Mouse (Mus musculus): ENCODE measurements at regions not wholly inside any gene's neighbourhood (a gene's known extent, or its start where the extent isn't known, plus 50 kb on each side); places are given as distances from the start of the nearest gene placed in this dataset.
"Not testable (repeated sequence)": the region's sequence is repeated elsewhere in the genome, so short reads cannot be mapped to it uniquely, and the experiment has no call there.

- ChIA-PET CTCF (interaction anchor here in 1 of 4 experiments (0.6 kb wide), 1 partner anchor 173 kb away, joined by 3 read pairs; no protein-coding TSS in a partner anchor), POLR2A (no interaction called here)
Measured at GRCm38 (mm10) chr11:92228855-92229254, 651.5 kb upstream of the Kif2b start.

DNA sequence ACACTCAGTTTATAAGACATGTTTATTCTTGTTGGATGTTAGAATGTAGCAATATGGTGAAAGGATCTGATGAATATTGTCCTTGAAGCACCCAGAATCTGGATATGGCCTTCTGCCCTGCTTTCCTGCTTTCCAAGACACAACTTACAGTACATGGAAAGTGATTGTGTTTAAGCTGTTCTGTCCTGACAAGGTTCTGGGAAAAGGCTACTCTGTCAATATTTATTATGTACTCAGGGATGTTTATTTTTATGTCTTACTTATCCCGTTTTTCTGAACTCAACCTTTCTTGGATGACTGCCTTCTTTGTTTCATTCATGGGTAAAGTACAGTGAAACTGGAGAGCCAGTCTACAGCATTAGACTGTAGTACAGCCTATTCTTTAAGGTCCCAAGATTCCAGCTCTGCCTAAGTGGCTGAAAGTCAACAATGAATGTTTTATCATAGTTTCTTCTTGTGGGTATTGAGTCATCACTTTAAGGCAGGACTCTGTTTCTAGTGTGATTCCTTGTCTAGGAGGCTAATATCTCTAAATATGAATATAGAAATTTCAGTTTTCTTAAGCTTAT lies 631.7 kb upstream of the Kif2b start:
- ChIA-PET POLR2A (no interaction called here), CTCF (no interaction called here)

GRCm38 (mm10) chr11:92178393-92178792 lies 601.0 kb upstream of the Kif2b start:
- CTCF ChIA-PET: not testable (repeated sequence)
- POLR2A ChIA-PET: interaction anchor here in 1 of 4 experiments (0.7 kb wide), 1 partner anchor 30 kb away, joined by 4 read pairs; no protein-coding TSS in a partner anchor

- CTCF ChIA-PET: no interaction called here
- POLR2A ChIA-PET: no interaction called here
Measured at GRCm38 (mm10) chr11:92153124-92153523, 575.8 kb upstream of the Kif2b start.

GRCm38 (mm10) chr11:92135677-92136076 lies 558.3 kb upstream of the Kif2b start:
- POLR2A ChIA-PET: no interaction called here
- CTCF ChIA-PET: no interaction called here

GRCm38 (mm10) chr11:92134891-92135590 lies 557.7 kb upstream of the Kif2b start:
- CTCF ChIA-PET: no interaction called here
- POLR2A ChIA-PET: no interaction called here

DNA sequence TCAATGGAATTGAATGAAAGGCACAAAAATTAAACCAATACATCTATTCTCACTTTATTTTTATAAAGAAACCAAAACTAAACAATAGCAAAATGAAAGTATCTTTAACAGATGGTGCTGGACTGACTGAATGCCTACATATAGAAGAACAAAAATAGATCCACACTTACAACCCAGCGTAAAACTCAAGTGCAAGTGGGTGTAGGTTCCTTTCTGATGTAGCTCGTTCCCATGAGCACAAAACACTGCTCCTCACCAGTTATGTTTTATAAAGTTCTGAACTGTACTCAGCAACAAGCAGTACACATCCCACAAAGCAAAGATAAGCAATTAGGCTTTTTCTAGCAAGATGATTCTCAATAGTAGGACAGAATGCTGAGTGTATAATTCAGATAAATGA lies 507.4 kb upstream of the Kif2b start:
- POLR2A ChIA-PET: no interaction called here

GRCm38 (mm10) chr11:92041695-92042094 lies 464.3 kb upstream of the Kif2b start:
- ChIA-PET CTCF (interaction anchor here in 3 of 4 experiments (0.6 to 1.0 kb wide), 5 partner anchors 9 to 1483 kb away, joined by 3 to 10 read pairs (median 3); no protein-coding TSS in a partner anchor), POLR2A (interaction anchor here in 1 of 4 experiments (0.7 kb wide), 1 partner anchor 84 kb away, joined by 3 read pairs; no protein-coding TSS in a partner anchor)

More for the DNA sequence above, 507.4 kb upstream of the Kif2b start:
- CTCF ChIA-PET: no interaction called here

GRCm38 (mm10) chr11:92040161-92040560 lies 462.8 kb upstream of the Kif2b start:
- ChIA-PET CTCF (no interaction called here), POLR2A (no interaction called here)

GRCm38 (mm10) chr11:92018419-92018818 lies 441.1 kb upstream of the Kif2b start:
- ChIA-PET POLR2A (no interaction called here), CTCF (no interaction called here)

DNA sequence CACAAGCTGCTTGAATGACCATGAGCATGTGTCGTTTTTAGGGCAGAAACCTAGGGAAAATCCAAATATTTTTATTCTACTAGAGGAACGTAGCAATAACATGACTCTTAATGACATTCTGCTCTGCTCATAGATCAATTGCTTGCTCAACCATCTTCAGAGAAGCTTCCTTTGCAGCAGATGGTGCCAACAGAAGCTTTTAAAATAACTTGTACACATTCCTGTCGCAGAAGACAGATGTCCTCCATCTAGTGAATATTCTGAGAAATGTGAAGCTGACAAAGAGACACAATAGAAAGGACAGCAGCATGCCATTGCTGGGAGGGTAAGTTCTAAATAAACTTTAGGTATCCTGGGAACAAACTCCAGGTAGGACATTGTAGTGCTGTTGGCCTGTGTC lies 433.9 kb upstream of the Kif2b start:
- ChIA-PET POLR2A (no interaction called here), CTCF (no interaction called here)

DNA sequence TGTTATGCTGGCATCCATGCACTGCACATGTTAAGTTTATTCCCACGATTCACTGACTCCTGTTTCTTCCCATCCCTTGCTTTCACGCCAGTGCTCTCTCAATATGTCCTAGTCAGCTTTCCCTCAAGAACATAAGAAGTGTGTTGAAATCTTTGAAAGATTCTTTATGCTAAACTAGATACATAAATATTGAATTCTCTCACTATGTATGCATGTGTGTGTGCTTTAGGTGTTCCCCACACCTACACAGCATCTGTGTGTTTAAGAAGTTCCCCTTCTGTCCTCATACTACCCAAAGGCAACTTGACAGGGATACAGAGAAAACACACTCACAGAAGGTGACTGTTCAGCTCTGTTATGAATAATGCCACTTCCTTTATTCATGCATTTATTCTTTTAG lies 418.2 kb upstream of the Kif2b start:
- ChIA-PET CTCF (no interaction called here), POLR2A (no interaction called here)

DNA sequence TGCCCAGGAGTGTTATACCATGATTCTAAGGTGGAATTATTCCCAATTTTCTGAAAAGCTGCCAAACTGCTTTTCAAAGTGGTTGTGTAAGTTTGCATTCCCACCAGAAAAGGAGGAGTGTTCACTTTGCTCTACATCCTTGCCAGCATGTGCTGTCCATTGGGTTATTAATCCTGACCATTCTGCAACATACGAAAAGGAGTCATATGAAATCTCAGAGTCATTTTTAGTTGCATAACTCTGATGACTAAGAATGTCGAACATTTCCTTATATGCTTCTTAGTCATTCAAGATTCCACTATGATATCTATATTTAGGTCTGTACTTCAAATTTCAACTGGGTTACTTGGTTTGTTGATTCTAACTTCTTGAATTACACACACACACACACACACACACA lies 392.2 kb upstream of the Kif2b start:
- POLR2A ChIA-PET: no interaction called here
- CTCF ChIA-PET: no interaction called here

- POLR2A ChIA-PET: no interaction called here
Measured at GRCm38 (mm10) chr11:91944336-91944735, 367.0 kb upstream of the Kif2b start.

More at GRCm38 (mm10) chr11:91944336-91944735, 367.0 kb upstream of the Kif2b start:
- CTCF ChIA-PET: no interaction called here
